Mouse (Mus musculus) cerebellum, adult 2 months (tissue): ENCODE measurements around the gene Izumo3. TPM values are rescaled to one million over a fixed set of nuclear protein-coding genes. Genes with fewer than 3 reads are reported as not detected.
"Not testable (repeated sequence)": the region's sequence is repeated elsewhere in the genome, so short reads cannot be mapped to it uniquely, and the experiment has no call there.

ENCODE experiments used
- DNase-seq, 2 experiments: peaks; one replicate each; pipeline ENCODE4 v3.0.0; 2021
- H3K27ac ChIP-seq: fragments of 200-500 bp; 2 replicates; pipeline ENCODE4 v1.5.1; 2012; ENCODE audit warnings: low read length, control low read depth, inconsistent platforms; ENCODE audit not compliant: insufficient read depth
- H3K27me3 ChIP-seq: fragments of 200-500 bp; 2 replicates; pipeline ENCODE4 v1.6.1; 2012; ENCODE audit warnings: inconsistent platforms, mild to moderate bottlenecking, low read length, moderate library complexity; ENCODE audit not compliant: control insufficient read depth, insufficient read depth
- H3K4me1 ChIP-seq: fragments of 200-500 bp; 2 replicates; pipeline ENCODE4 v1.6.1; 2011; ENCODE audit warnings: low read length; ENCODE audit not compliant: control insufficient read depth, insufficient read depth
- H3K4me3 ChIP-seq: fragments of 200-500 bp; replicated peaks from 2 replicates; pipeline ENCODE3; 2011; ENCODE audit warnings: mild to moderate bottlenecking, low read depth, low read length, control low read depth; ENCODE audit not compliant: insufficient read depth
- CTCF ChIP-seq: fragments of 200-500 bp; IDR thresholded peaks from 2 replicates; pipeline ENCODE4 v1.5.1; 2011; ENCODE audit warnings: low read depth, mild to moderate bottlenecking, control low read depth, low read length, moderate library complexity, borderline replicate concordance; ENCODE audit not compliant: insufficient read depth
- POLR2A ChIP-seq: fragments of 200-500 bp; IDR thresholded peaks from 2 replicates; pipeline ENCODE4 v1.6.1; 2011; ENCODE audit warnings: low read length, control low read depth, borderline replicate concordance; ENCODE audit not compliant: insufficient read depth
- WGBS: fragments of 180-500 bp; shearing (Covaris S2); methylation state at CpG from one replicate; pipeline ENCODE4 v1.1.7; 2018; 5-methylcytosine and 5-hydroxymethylcytosine counted together
- polyA plus RNA-seq: library from polyadenylated mRNA; depleted of rRNA; stranded (reverse); fragments of >200 nt; gene quantifications from 2 replicates; pipeline ENCODE4 v1.2.3, GENCODE M21; 2012; rRNA removed

Gene Izumo3
- not detected in 2 replicates for polyA plus RNA-seq

DNA sequence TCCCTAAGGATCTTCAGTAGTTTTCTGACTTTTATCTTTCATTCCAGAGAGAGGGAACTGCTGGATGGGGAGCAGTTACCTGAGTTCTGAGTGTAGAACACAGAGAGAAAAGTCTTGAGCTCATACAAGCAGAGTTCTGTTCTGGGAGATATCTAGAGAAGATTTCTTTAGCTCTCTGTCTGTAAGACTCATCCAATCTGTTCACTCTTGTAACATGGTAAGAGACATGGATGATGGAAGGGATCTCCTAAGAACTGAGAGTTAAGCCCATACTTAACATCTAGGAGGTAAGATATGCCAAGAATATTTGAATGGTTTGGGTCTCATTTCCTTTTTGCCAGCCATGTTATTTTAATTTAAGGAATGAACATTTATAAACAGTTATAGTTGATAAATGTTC, at the start of gene Izumo3:
Gene Izumo3, minus strand, starts transcription at position 101 of the 400 bp plus-strand sequence.
- no peak within 1 kb of the TSS for H3K4me3 ChIP-seq
- TF ChIP-seq POLR2A (no peak), CTCF (no peak)
- H3K27me3 ChIP-seq: no peaks in the 10 kb centered on the region
- H3K4me1 ChIP-seq: no peaks in the 10 kb centered on the region
- H3K27ac ChIP-seq: no peak within 1 kb of the TSS
- no peak for DNase-seq

DNA sequence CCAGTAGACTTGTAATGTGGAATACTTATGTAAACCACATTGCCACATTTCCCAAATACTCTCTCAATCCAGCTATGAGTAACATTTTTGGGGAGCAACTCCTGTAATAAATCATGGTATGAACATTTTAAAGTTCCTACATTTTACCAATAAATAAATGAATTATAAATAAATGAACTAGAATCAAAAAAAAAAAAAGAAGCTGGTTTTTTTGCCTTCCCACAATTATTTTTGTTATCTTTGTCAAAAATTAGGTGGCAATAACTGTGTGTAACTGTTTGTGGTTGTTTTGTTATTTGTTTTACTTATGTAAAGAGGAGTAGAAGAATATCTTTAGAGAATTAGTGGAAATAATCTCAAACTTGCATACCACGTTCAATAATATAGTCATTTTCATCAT, 44.6 kb upstream of the Izumo3 start, which contains the start of gene Gm12666:
Gene Gm12666, minus strand, starts transcription at position 101 of the 400 bp plus-strand sequence.
- H3K4me1 ChIP-seq, H3K27me3 ChIP-seq, H3K27ac ChIP-seq, H3K4me3 ChIP-seq, DNase-seq: not testable (repeated sequence)
- 83% methylated on average over 1 of the region's 1 CpGs for WGBS

DNA sequence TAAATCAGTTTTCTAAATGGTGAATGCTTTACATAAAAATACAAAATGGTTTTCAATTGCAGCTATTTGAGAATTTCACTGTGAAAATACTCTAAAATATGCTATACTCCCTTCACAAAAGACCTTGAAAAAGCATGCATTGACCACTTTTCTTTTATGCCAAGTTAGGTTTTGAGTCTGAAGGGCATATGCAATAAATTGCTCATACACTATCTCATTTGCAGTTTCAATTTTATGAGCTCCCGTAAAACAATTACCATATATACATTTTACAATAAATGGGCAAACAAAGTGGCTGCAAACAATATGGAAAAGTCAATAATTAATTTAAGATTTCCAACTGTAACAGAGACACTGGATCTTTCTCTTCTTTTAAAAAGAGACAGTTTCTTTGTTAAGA, 5.6 kb upstream of the Izumo3 start:
- Histone ChIP-seq H3K4me3 (no peak overlapping the region), H3K27ac (no peak overlapping the region), H3K4me1 (no peaks in the 10 kb centered on the region), H3K27me3 (no peaks in the 10 kb centered on the region)
- WGBS: 89% methylated on average over 1 of the region's 1 CpGs
- TF ChIP-seq POLR2A (no peak), CTCF (no peak)
- no peak for DNase-seq

DNA sequence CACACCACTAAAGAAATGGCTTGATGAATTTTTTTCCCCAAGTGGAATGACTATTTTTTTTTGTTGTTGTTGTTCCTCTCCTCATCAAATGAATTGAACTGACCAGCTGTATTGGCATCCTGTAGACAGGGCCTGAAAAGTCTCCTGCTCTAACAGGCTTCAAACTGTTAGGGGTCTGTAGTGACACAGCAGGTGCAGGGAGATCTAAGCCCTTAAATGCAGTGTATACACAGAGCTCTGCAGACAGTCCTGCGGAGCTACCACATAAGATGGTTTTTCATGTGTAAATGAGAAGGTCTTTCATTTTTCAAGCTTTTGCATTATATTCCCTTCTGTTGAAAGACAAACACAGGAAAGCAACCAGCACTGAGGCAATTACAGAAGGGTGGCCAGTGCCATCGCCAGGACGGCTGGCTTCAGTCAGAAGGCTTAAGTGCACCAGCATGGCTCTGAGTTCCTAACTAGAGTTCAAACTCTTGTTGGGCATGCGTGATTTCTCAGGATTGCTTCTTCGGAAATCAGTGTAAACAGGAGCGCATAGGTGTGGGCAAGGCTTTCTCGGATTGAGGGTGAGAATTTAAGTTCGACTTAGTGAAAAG, 35.5 kb downstream of the Izumo3 start:
- no peak for TF ChIP-seq POLR2A
- no peak for TF ChIP-seq CTCF
- Histone ChIP-seq H3K27me3 (no peaks in the 10 kb centered on the region), H3K4me1 (no peaks in the 10 kb centered on the region), H3K27ac (no peak overlapping the region), H3K4me3 (no peak overlapping the region)
- WGBS: 24% methylated on average over 8 of the region's 8 CpGs
- DNase-seq: no peak

DNA sequence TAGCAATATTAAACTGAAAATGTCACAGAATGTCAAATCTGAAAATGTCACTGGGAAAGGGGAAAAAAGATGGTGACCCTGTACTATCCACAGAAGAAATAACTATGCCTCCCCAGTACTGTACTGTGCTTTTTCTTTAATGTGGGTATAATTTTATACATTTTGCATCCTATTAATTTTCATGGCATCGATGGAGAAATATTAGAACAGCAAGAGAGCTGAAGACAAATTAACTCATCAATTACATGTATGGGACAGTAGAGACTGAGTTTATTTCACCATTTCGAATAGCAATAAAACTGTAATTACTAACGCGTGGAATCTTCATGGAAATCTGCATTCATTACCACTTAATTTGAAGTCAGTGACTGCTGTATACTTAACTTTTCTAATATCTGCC, 49.6 kb downstream of the Izumo3 start:
- DNase-seq: no peak
- TF ChIP-seq CTCF: no peak
- no peak for TF ChIP-seq POLR2A
- Histone ChIP-seq H3K4me3 (no peak overlapping the region), H3K4me1 (no peaks in the 10 kb centered on the region), H3K27me3 (no peaks in the 10 kb centered on the region), H3K27ac (no peak overlapping the region)
- WGBS: 92% methylated on average over 4 of the region's 4 CpGs

DNA sequence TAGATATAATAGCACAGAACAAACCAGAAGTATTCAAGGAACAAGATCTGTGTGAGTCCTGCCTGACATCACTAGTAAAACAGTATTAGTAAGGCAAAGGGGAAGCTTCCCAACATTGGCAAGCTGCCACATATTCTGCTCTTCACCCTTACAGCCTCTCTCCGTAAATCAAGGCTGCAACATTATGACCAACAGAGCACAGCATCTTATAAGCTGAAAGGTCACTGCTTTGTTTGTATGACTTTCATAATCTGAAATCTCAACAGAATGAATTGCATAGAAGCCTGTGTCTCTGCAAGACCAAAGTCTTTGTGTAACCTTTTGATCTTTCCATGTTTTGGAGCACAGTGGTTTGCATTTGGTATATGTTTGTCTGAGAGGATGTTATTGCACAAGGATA, 51.1 kb downstream of the Izumo3 start:
- WGBS: 37% methylated on average over 1 of the region's 1 CpGs

More for the DNA sequence above, 51.1 kb downstream of the Izumo3 start:
- DNase-seq: no peak
- Histone ChIP-seq H3K4me1 (no peaks in the 10 kb centered on the region), H3K4me3 (no peak overlapping the region), H3K27ac (no peak overlapping the region), H3K27me3 (no peaks in the 10 kb centered on the region)
- no peak for TF ChIP-seq CTCF
- TF ChIP-seq POLR2A: no peak

Other genes with a start within 250 kb of the Izumo3 start
- gene Gm12666, start 44.5 kb upstream of the Izumo3 start, polyA plus RNA-seq: not detected in 2 replicates